Mouse (Mus musculus): Measurements from ENCODE around the gene Kat14.

- no peak for TF ChIP-seq CTCF (IDR thresholded peaks at IDR 0.05; ENCODE audit: low read depth, low read length)
- TF ChIP-seq POLR2A (IDR thresholded peaks at IDR 0.05; ENCODE audit: insufficient read depth, low read length), result no peak
- no peak for TF ChIP-seq EP300 (IDR thresholded peaks at IDR 0.05; ENCODE audit: insufficient read depth, low read depth, low read length)
Observed at GRCm38 (mm10) chr2:144400659-144401058, 31.9 kb downstream of the Kat14 start.
